Mouse (Mus musculus) gastrocnemius, postnatal 4 days (tissue): ENCODE measurements around the gene S100a1. TPM values are rescaled to one million over a fixed set of nuclear protein-coding genes. Genes with fewer than 3 reads are reported as not detected.

Experiments used
- DNase-seq, 2 experiments: peaks; one replicate each; pipeline ENCODE4 v3.0.0; 2021 to 2022; ENCODE audit warnings: low spot score in 2 of 2, mixed read lengths in 2 of 2
- total RNA-seq, 2 experiments: library from RNA; stranded (reverse); gene quantifications; 2 replicates each; pipeline ENCODE4 v1.2.3; 2021

S100a1 gene
- total RNA-seq, 2 experiments from 2014 or later: 27.3 to 31.2 TPM

DNA sequence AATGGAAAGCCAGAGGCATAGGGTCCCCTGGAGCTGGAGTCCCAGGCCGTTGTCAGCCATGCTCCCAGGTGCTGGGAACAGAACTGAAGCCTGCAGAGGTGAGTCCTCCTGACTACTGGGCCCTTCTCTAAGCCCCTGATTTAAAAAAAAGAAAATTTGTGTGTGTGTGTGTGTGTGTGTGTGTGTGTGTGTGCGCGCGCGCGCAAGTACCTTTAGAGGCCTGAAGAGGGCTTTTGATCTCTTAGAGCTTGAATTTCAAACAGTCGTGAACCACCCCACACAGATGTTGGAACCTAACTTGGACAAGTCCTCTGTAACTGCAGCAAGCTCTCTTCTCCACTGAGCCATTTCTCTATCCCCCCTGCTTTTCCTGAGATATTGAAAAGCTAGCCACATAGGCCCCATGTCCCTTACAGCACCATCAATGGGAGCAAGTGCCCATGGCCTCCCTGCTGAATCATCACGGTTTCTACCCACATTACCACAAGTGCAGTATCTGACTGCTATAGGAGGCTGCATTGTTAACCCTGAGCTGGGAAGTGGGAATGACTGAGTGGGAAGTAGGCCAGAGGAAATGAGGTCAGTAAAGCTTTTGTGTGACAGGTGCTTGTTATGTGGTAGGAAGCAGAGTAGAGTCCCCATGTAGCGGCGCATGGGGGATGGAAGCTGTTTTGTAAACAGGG lies 46.4 kb downstream of the S100a1 start:
- no peak for DNase-seq

DNA sequence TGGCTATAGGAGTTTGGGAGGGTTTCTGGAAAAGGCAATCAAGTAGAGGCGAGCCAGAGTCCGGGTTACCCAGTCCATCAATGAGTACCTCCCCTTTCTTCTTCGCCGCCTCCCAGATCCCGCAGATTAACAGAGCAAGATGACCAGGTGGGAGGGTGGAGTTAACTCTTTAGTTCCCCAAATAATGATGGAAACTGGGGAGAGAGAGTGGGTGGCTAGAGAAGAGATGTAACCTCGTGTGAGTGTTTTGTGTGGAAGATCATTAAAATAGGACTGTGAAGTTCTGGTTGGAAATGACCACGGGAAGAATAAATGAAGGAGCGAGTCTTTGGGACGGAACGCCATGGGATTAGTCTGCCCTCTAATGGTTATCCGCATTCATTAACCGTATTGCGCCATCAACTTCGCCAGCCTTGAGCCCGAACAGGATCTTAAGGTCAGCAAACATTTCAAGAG lies 47.9 kb downstream of the S100a1 start:
- DNase-seq: peak in 1 of 2 experiments; percentile 59

DNA sequence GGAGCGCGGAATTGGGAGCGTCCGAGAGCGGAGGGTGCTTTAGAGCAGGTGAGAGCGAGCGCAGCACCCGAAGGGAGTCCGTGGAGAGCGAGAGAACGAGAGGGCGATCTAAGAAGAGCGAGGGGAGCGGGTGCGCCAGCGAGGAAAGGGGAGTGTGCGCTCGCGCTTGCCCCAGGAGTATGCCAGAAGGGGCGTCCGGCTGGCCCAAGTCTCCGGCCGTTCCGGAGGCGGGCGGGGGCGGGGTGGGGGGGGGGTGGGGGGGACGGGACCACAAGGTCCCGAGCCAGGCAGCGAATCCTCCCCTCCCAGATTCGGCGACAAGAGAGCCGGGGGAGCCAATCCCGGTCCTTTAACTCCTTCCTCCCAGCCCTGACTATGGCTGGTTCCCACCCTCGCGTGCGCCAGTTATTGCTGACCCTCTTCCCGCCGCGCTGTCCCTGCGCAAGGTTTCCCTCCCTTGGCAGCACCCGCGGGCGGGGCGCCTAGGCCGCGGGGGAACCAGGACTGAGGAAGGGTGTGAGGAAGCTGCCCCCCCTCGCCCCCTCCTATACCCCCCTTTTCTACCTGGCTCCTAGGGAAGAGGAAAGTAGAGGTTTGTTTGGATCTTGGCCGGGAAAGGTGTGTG lies 48.4 kb downstream of the S100a1 start, which contains the start of gene Npr1:
Gene Npr1, minus strand, starts transcription at position 181 of the 625 bp plus-strand sequence.
- DNase-seq: peak in 1 of 2 experiments; percentile 40

DNA sequence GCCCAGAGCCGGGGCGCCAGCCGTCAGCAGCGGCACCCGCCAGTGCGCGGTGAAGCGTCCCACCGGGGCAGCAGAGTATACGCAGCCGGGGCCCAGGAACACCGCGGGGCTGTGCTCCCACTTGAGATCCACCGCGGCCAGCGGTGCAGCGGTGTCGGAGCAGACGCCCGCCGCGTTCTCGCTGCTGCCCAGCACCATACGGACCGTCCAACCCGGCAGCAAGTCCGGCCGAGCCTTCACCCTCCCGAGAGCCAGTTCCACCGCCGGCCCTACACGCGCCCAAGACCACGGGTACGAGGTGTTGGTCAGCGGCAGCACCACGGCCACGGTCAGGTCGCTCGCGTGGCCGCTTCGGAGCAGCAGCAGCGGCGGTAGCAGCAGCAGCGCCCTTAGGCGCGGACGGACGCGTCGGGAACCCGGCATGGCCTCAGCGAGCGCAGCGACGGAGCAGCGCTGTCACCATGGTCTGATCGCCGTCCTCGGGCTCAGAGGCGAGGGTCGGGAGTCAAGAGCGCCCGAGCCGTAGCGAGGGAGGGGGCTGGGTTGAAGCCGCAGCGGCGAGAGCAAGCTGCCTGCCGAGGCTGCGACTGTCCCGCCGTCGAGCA lies 49.0 kb downstream of the S100a1 start:
- DNase-seq: peak in 1 of 2 experiments; percentile 57

- peak in 1 of 2 experiments; percentile 36 for DNase-seq
These were observed 49.6 kb downstream of the S100a1 start for GRCm38 (mm10) chr3:90464552-90465080.

- DNase-seq: no peak
These were observed 51.6 kb downstream of the S100a1 start for GRCm38 (mm10) chr3:90462579-90462978.

- no peak for DNase-seq
These were observed 52.3 kb downstream of the S100a1 start for GRCm38 (mm10) chr3:90461935-90462334.

Other genes starting within 250 kb of the S100a1 start
- gene Dennd4b, start 249.2 kb downstream of the S100a1 start, total RNA-seq: 10 to 100 TPM; 26.1 to 27.2 TPM
- 10 to 100 TPM; 63.6 to 67.4 TPM for gene Gatad2b, start 221.2 kb downstream of the S100a1 start, total RNA-seq
- gene Slc27a3, start 124.5 kb downstream of the S100a1 start, total RNA-seq: 1 to 10 TPM; 7.2 to 7.4 TPM
- 10 to 100 TPM; 31.8 to 32.0 TPM for gene Ints3, start 80.8 kb downstream of the S100a1 start, total RNA-seq
- gene Npr1, start 48.5 kb downstream of the S100a1 start, total RNA-seq: 10 to 100 TPM; 25.9 to 26.4 TPM
- 10 to 100 TPM; 72.3 to 75.4 TPM for gene Ilf2, start 38.3 kb downstream of the S100a1 start, total RNA-seq
- 10 to 100 TPM; 71.3 to 74.7 TPM for gene Snapin, start 23.4 kb downstream of the S100a1 start, total RNA-seq
- 100 to 1,000 TPM; 110 to 118 TPM for gene Chtop, start 4.9 kb downstream of the S100a1 start, total RNA-seq
- gene S100a13, start within 50 bp of the S100a1 start, total RNA-seq: 10 to 100 TPM; 22.6 to 23.3 TPM
- gene S100a14, start 12.5 kb upstream of the S100a1 start, total RNA-seq: 1 to 10 TPM in 1 of 2 experiments, under 1 TPM in 1; 0.64 to 1.1 TPM
- gene S100a16, start 22.9 kb upstream of the S100a1 start, total RNA-seq: 100 to 1,000 TPM; 117 to 124 TPM
- 1 to 10 TPM; 1.4 to 2.3 TPM for gene S100a3, start 46.2 kb upstream of the S100a1 start, total RNA-seq
- gene S100a2, start 75.9 kb upstream of the S100a1 start, total RNA-seq: not detected
- gene Gm42674, start 87.5 kb upstream of the S100a1 start, total RNA-seq: not detected
- gene S100a4, start 89.4 kb upstream of the S100a1 start, total RNA-seq: 10 to 100 TPM; 15.7 to 17.2 TPM
- gene S100a5, start 94.1 kb upstream of the S100a1 start, total RNA-seq: not detected
- 100 to 1,000 TPM; 140 to 154 TPM for gene S100a6, start 98.5 kb upstream of the S100a1 start, total RNA-seq
- gene S100a7a, start 139.6 kb upstream of the S100a1 start, total RNA-seq: under 1 TPM in 1 of 2 experiments, not detected in 1; 0.29 TPM
- 10 to 100 TPM in 1 of 2 experiments, 1 to 10 TPM in 1; 4.5 to 11.8 TPM for gene S100a8, start 154.6 kb upstream of the S100a1 start, total RNA-seq
- 10 to 100 TPM in 1 of 2 experiments, 1 to 10 TPM in 1; 3.2 to 14.2 TPM for gene S100a9, start 181.3 kb upstream of the S100a1 start, total RNA-seq
- gene Pglyrp4, start 212.5 kb upstream of the S100a1 start, total RNA-seq: not detected